Mouse (Mus musculus) stomach, embryonic 15.5 days (tissue): ENCODE data around the gene 4930579F01Rik. TPM values are rescaled to one million over a fixed set of nuclear protein-coding genes. Genes with fewer than 3 reads are reported as not detected.
A peak's percentile ranks its signal among the peaks of the same experiment; 100 is the strongest.
"Not testable (repeated sequence)": the region's sequence is repeated elsewhere in the genome, so short reads cannot be mapped to it uniquely, and the experiment has no call there.

Source experiments
- ATAC-seq: fragments of 200-750 bp; cut with Nextera tagmentation; 2 replicates; pipeline ENCODE4 v1.8.0; 2017; ENCODE audit warnings: low read depth, moderate number of reproducible peaks, moderate TSS enrichment; ENCODE audit not compliant: insufficient read depth, low FRiP score
- H3K27ac ChIP-seq: fragments of 300-500 bp; sonication (generic); 2 replicates; pipeline ENCODE4 v1.5.1; 2015; ENCODE audit warnings: mild to moderate bottlenecking, inconsistent platforms
- H3K27me3 ChIP-seq: fragments of 300-500 bp; sonication (generic); replicated peaks from 2 replicates; pipeline ENCODE4 v1.6.1; 2015; ENCODE audit warnings: inconsistent platforms
- H3K36me3 ChIP-seq: fragments of 300-500 bp; sonication (generic); 2 replicates; pipeline ENCODE4 v1.6.1; 2015; ENCODE audit warnings: inconsistent platforms
- H3K4me1 ChIP-seq: fragments of 300-500 bp; sonication (generic); 2 replicates; pipeline ENCODE4 v1.6.1; 2015; ENCODE audit warnings: inconsistent platforms
- H3K4me2 ChIP-seq: fragments of 300-500 bp; sonication (generic); 2 replicates; pipeline ENCODE4 v1.6.1; 2015; ENCODE audit warnings: mild to moderate bottlenecking, inconsistent platforms
- H3K4me3 ChIP-seq: fragments of 300-500 bp; sonication (generic); replicated peaks from 2 replicates; pipeline ENCODE4 v1.5.1; 2015; ENCODE audit warnings: inconsistent platforms
- H3K9ac ChIP-seq: fragments of 300-500 bp; sonication (generic); 2 replicates; pipeline ENCODE4 v1.6.1; 2015; ENCODE audit warnings: inconsistent platforms
- H3K9me3 ChIP-seq: fragments of 300-500 bp; sonication (generic); 2 replicates; pipeline ENCODE4 v1.6.1; 2016; ENCODE audit warnings: inconsistent platforms
- WGBS: fragments of 180-500 bp; shearing (Covaris S2); methylation state at CpG from one replicate; pipeline ENCODE4 v1.1.7; 2015; 5-methylcytosine and 5-hydroxymethylcytosine counted together
- polyA plus RNA-seq: library from polyadenylated mRNA; unstranded; fragments of >200 nt; fragmentation: Nextera tagmentation; extraction: Ambion mirVana; gene quantifications from 2 replicates; pipeline ENCODE4 v1.2.1, GENCODE M21; 2015

The 4930579F01Rik gene
- polyA plus RNA-seq, 1 experiment from 2014 or later: 0.21 TPM

DNA sequence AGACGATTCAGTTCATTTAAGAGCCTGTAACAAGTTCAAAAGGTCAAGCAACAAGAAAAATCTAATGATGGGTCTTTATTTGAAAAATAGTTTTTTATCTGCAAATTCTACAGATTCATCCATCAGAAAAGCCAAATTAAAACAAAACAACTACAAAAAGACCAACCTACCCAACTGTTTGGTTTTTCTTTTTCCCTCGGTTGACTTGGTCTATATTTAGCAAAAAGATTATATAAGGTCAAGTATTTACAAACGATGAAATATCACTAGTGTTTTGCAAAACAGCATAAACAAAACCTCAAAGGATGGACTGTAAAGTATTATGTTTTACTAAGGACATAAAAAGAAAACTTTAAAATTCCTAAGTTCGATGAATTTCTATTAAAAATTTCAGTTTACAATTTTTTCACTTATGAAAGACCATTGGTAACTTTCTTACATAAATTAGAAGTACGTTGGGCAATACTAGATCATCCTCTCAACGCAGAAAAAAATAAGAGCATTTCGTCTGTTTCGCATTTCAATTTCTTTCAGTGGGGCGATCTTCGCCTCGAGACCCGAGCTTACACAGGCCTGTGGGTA lies 50.8 kb downstream of the 4930579F01Rik start:
- Histone ChIP-seq H3K36me3 (no peaks in the 10 kb centered on the region; the same call in 1 of the 2 replicates), H3K9ac (no peak overlapping the region), H3K4me1 (no peaks in the 10 kb centered on the region), H3K4me3 (peak overlapping the region; percentile 72), H3K27me3 (no peaks in the 10 kb centered on the region), H3K27ac (peak overlapping the region; percentile 100), H3K9me3 (no peaks in the 10 kb centered on the region), H3K4me2 (peak overlapping the region; percentile 50)
- ATAC-seq: no peak
- 3% methylated on average over 12 of the region's 12 CpGs for WGBS

DNA sequence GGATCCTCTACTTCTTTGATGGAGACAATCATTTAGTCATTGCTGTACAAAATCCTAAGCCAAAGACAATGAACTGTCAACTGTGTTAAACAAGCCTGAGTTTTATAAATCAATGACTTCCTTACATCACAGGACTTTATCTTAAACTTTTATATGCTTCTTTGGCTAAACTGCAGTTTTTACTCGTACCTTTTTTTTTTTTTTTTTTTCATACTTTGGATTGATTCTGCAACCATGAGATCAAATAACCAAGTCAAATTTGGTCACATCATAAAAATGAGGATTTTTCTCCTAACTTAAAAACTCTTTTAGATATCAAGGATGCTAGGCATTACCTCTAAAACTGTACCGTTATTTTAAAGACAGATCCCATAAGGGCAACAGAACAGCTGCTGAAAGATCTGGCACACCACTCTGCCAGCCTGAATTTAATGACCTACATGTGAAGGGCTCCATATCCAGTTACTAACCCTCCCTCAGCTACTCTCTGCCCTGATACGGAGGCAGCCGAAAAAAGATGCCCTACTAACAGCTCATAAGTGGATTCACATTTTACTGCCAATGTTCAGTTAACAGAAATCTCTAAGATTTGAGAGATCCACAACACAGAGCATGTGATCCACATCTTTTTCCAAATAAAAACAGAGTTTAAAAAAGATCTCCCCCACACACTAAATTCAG lies 51.4 kb downstream of the 4930579F01Rik start:
- Histone ChIP-seq H3K4me2 (peak overlapping the region; percentile 38), H3K36me3 (no peaks in the 10 kb centered on the region; the same call in 1 of the 2 replicates), H3K9me3 (no peaks in the 10 kb centered on the region), H3K4me3 (no peak overlapping the region), H3K9ac (no peak overlapping the region), H3K27ac (no peak overlapping the region), H3K27me3 (no peaks in the 10 kb centered on the region), H3K4me1 (no peaks in the 10 kb centered on the region)
- WGBS: 61% methylated on average over 4 of the region's 4 CpGs
- no peak for ATAC-seq

DNA sequence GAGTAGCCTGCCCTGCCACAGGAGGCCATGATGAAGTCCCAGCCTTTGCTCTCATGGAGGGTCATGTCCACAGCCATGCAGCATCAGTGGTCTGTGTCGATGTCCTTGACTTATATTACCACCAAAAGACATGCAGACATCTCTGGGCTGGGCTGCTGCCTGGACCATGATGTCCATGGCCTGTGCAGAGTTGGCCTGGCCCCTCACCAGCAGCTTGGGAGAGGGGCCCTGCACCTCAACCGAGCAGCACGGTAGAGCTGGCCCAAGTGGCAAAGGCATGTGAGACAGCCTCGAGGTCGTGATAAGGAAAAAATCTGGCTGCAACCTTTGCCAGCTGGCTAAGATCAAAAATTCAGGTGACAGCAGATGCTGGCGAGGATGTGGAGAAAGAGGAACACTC lies 54.0 kb downstream of the 4930579F01Rik start:
- 88% methylated on average over 6 of the region's 6 CpGs for WGBS
- Histone ChIP-seq H3K36me3 (no peaks in the 10 kb centered on the region; the same call in 1 of the 2 replicates), H3K4me1 (no peaks in the 10 kb centered on the region), H3K27me3 (no peaks in the 10 kb centered on the region), H3K4me3 (no peak overlapping the region), H3K27ac (no peak overlapping the region), H3K4me2 (no peak overlapping the region), H3K9me3 (no peaks in the 10 kb centered on the region), H3K9ac (no peak overlapping the region)
- no peak for ATAC-seq

DNA sequence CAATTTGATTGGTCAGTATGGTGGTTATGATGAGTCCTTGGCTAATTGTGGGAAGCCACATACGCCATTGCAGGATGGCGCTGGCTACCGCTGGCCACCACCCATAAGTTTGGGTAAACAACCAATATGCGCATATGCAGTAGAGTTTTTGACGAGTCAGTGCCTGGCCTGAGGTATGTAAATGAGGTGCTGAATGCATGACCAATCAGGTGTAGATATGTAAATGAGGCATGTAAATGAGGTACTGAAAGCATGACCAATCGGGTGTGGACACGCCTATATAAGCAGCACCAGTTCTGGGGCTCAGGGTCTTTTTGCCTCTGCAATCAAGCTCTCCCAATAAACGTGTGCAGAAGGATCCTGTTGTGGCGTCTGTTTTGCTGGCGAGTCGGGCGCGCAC lies 55.5 kb downstream of the 4930579F01Rik start:
- not testable (repeated sequence) for H3K4me3 ChIP-seq, H3K27me3 ChIP-seq, H3K4me2 ChIP-seq, H3K27ac ChIP-seq, H3K4me1 ChIP-seq, ATAC-seq, H3K9ac ChIP-seq, H3K9me3 ChIP-seq, H3K36me3 ChIP-seq
- 94% methylated on average over 13 of the region's 13 CpGs for WGBS

DNA sequence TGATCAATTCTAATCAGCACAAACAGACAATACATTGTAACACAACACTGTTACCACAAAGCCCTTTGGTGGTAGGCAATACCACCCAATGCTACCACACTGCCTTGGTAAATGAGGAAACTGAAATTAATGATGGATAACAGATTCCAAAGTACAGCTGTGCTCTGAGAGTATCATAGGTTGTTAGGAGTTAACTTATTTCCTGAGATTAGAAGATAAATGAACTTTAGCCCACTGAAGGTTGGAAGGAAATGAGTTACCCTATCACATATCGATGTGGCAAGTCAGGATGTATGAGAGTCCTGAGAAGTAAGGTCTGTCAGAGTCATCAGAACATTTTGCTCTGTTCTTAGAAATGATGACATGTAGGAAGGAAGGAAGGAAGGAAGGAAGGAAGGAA lies 59.1 kb downstream of the 4930579F01Rik start:
- no peak overlapping the region for H3K4me2 ChIP-seq

DNA sequence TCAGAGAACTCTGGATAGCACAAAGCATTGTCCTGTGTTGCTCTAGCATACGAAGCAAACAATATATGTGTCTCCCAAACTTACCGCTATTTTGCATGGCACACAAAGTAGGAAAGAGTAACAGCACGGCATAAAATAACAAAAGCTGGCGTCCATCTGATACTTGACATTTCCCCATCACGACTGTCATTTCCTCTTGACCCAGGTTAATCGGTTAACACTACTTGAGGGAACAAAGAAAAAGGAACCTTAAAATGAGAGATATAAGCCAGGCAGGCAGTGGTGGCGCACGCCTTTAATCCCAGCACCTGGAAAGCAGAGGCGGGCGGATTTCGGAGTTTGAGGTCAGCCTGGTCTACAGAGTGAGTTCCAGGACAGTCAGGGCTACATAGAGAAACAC lies 59.7 kb downstream of the 4930579F01Rik start:
- Histone ChIP-seq H3K27ac (no peak overlapping the region), H3K9me3 (no peaks in the 10 kb centered on the region), H3K9ac (no peak overlapping the region), H3K4me3 (no peak overlapping the region), H3K4me1 (no peaks in the 10 kb centered on the region), H3K36me3 (no peaks in the 10 kb centered on the region), H3K4me2 (no peak overlapping the region), H3K27me3 (no peaks in the 10 kb centered on the region)
- WGBS: 84% methylated on average over 11 of the region's 11 CpGs
- no peak for ATAC-seq

More for the DNA sequence above, 59.1 kb downstream of the 4930579F01Rik start:
- WGBS: 76% methylated on average over 1 of the region's 1 CpGs
- Histone ChIP-seq H3K36me3 (no peaks in the 10 kb centered on the region), H3K27me3 (no peaks in the 10 kb centered on the region), H3K9me3 (no peaks in the 10 kb centered on the region), H3K4me3 (no peak overlapping the region), H3K9ac (no peak overlapping the region), H3K27ac (no peak overlapping the region), H3K4me1 (no peaks in the 10 kb centered on the region)
- ATAC-seq: no peak

DNA sequence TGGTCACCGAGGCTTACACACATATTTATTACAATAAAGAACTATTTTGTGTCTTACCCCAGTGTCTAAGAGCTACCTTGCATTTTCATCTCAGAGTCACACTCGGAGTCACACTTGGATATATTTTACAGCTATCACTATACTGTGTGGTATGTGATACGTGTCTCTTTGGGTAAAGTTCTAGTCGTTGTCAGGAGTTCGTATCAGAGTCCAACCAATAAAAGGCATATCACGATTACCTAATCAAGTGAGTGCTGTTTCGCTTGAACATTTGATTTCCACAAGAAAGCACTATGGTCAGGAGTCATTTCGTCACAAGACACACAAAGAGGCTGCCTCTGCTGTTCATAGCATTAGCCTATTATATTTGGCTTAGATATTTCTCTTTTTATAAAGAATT lies 60.2 kb downstream of the 4930579F01Rik start:
- Histone ChIP-seq H3K27me3 (no peaks in the 10 kb centered on the region), H3K4me1 (no peaks in the 10 kb centered on the region), H3K4me2 (no peak overlapping the region), H3K9ac (no peak overlapping the region), H3K9me3 (no peaks in the 10 kb centered on the region), H3K4me3 (no peak overlapping the region), H3K36me3 (no peaks in the 10 kb centered on the region), H3K27ac (no peak overlapping the region)
- no peak for ATAC-seq
- WGBS: 86% methylated on average over 8 of the region's 8 CpGs

DNA sequence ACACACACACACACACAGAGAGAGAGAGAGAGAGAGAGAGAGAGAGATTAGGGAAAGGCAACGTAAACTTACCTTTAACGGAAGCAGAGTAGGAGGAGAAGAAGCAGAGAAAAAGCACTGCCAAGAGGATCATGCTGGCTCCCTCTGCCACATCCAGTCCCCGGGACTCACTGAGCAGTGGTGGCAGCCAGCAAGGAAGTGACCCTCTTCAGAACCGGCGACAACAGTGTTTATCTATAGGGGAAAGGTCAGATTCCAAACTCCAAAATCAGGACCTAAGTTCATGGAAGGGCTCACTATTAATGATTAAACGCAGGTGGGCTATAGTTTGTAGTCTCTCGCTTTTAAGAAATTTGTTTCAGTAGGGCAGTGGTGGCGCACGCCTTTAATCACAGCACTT lies 62.5 kb downstream of the 4930579F01Rik start:
- no peak overlapping the region for H3K4me2 ChIP-seq
- H3K9ac ChIP-seq: no peak overlapping the region
- 44% methylated on average over 9 of the region's 9 CpGs for WGBS
- peak; percentile 73; the same call in 1 of the 2 replicates for ATAC-seq
- H3K36me3 ChIP-seq: no peaks in the 10 kb centered on the region
- no peaks in the 10 kb centered on the region for H3K9me3 ChIP-seq
- no peak overlapping the region; the same call in 1 of the 2 replicates for H3K4me3 ChIP-seq
- no peak overlapping the region for H3K27ac ChIP-seq
- no peaks in the 10 kb centered on the region for H3K4me1 ChIP-seq
- no peaks in the 10 kb centered on the region for H3K27me3 ChIP-seq

DNA sequence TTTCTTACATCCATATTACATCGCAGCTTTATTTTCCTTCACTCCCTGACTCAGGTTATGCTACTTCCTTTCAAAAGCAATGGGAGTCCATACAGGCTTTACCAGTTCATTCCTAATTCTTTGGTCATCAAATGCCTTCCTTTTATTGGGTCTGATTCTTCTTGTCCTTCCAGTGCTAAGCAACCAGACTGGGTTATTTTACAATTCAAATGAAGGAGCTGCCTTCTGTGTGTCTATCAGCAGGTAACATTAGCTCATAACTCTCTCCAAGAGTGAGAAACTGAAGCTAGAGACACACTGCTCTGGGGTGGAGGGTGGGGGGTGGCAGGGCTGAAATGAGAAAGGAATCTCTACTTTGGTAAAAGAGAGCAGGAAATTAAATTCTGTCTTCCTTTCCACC lies 62.9 kb downstream of the 4930579F01Rik start:
- no peak for ATAC-seq
- H3K36me3 ChIP-seq: no peaks in the 10 kb centered on the region
- no peaks in the 10 kb centered on the region for H3K27me3 ChIP-seq
- no peaks in the 10 kb centered on the region for H3K9me3 ChIP-seq
- no peak overlapping the region for H3K4me2 ChIP-seq
- H3K27ac ChIP-seq: no peak overlapping the region
- 65% methylated on average over 1 of the region's 1 CpGs for WGBS
- no peaks in the 10 kb centered on the region for H3K4me1 ChIP-seq
- H3K9ac ChIP-seq: no peak overlapping the region
- no peak overlapping the region; the same call in 1 of the 2 replicates for H3K4me3 ChIP-seq

DNA sequence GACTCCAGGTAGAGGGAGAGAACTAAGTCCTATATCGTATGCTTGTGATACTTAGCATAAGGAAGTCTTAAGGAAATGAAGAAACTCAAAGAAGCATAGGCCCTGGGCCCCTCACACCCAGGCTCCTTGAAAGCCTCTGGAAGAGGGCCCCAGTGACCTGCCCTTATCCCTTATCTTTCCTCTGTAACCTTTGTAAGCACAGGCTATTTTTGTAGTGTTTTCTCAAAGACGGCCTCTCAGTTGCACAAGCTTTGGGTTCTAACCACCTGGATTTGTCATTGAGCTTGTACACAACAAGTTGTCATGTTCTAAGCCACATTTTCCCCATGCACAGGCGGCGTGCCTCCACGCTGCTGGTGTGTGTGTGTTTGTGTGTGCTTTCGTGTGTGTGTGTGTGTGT lies 64.5 kb downstream of the 4930579F01Rik start:
- Histone ChIP-seq H3K4me1 (no peaks in the 10 kb centered on the region), H3K9me3 (no peaks in the 10 kb centered on the region), H3K4me2 (no peak overlapping the region), H3K27ac (no peak overlapping the region), H3K27me3 (no peaks in the 10 kb centered on the region), H3K36me3 (no peaks in the 10 kb centered on the region), H3K4me3 (no peak overlapping the region), H3K9ac (no peak overlapping the region)
- ATAC-seq: no peak
- WGBS: 79% methylated on average over 6 of the region's 6 CpGs

DNA sequence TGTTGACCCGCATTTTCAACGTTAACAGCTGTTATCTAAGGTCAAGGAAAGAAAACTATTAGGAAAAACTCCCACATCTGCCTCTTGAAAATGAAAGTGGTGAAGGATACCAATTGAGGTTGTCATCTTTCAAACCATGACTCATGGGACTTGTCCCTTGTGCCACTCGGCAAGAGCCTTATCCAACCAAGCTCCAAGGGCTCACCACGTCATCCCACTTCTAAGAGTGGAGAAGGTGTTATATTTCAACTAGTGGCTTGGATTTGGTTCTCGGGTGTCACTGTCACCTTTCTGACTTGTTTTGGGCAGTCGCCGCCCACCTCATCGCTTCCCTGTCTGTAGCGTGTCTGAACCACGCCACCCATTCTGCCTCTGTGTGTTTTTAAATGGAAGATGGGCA lies 69.8 kb downstream of the 4930579F01Rik start:
- H3K4me1 ChIP-seq: no peaks in the 10 kb centered on the region
- H3K36me3 ChIP-seq: no peaks in the 10 kb centered on the region
- ATAC-seq: no peak
- no peak overlapping the region for H3K27ac ChIP-seq
- no peak overlapping the region for H3K4me3 ChIP-seq
- H3K9me3 ChIP-seq: no peaks in the 10 kb centered on the region
- WGBS: 83% methylated on average over 10 of the region's 10 CpGs
- no peak overlapping the region for H3K9ac ChIP-seq
- H3K4me2 ChIP-seq: no peak overlapping the region
- H3K27me3 ChIP-seq: no peaks in the 10 kb centered on the region

DNA sequence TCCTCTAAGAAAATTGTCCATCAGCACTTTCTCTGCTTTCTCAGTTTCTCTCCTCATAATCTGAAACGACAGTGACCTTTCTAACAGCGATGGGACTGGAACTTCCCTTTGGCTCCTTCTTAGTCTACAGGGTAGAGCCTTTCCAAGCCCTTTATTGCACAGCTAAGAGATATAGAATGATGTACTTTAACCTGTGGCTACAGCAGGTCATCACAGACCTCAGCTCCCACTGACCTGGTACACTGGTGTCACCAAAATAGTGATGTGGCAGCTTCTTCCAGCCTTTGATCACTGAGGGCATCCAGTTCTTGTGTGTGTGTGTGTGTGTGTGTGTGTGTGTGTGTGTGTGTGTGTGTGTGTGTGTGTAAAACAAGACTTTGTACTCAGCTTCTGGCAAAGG lies 72.2 kb downstream of the 4930579F01Rik start:
- H3K4me1 ChIP-seq: no peaks in the 10 kb centered on the region
- ATAC-seq: no peak
- no peaks in the 10 kb centered on the region for H3K36me3 ChIP-seq
- no peaks in the 10 kb centered on the region for H3K27me3 ChIP-seq
- H3K9me3 ChIP-seq: no peaks in the 10 kb centered on the region
- no peak overlapping the region for H3K27ac ChIP-seq
- WGBS: 96% methylated on average over 2 of the region's 2 CpGs
- H3K9ac ChIP-seq: no peak overlapping the region
- H3K4me3 ChIP-seq: no peak overlapping the region
- H3K4me2 ChIP-seq: no peak overlapping the region
